Mouse (Mus musculus): ENCODE results near the gene Etv4. TPM values are rescaled to one million over a fixed set of nuclear protein-coding genes. Genes with fewer than 3 reads are reported as not detected.
A peak's percentile ranks its signal among the peaks of the same experiment; 100 is the strongest.

Gene Etv4
- polyA plus RNA-seq, 1 experiment from 2014 or later, result 18.9 TPM

DNA sequence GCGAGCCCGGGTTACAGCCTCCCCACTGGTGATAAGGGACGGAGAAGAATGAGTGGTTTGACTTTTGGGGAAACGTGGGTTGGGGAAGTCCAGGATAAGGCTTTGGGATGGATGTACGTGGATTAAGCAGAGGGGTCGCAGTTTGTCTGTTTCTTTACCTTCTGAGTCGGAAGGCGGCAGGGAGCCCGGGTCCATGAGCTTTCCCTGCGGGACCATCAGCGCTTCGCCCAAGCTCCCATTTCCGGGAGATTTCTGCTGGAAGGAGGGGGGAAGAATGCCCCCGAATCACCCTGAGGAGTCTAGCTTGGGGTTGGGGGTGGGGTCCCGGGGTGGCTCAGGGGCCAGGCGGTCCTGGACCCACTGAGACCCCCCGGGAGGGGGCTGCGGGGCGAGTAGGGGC lies 1.1 kb downstream of the Etv4 start:
- H3K9me3 ChIP-seq, result no peaks in the 10 kb centered on the region
- H3K4me1 ChIP-seq, result peaks cover 61% of the 10 kb centered on the region
- WGBS, result 1% methylated on average over 19 of the region's 19 CpGs
- H3K27me3 ChIP-seq (replicated peaks; ENCODE audit: low read depth, poor library complexity, severe bottlenecking), result peaks cover 94% of the 10 kb centered on the region
- no peaks in the 10 kb centered on the region for H3K36me3 ChIP-seq (replicated peaks)
- peak overlapping the region; percentile 92 for H3K27ac ChIP-seq (replicated peaks)
- no peak for DNase-seq (ENCODE audit: low spot score)
- peak overlapping the region; percentile 67 for H3K4me3 ChIP-seq

DNA sequence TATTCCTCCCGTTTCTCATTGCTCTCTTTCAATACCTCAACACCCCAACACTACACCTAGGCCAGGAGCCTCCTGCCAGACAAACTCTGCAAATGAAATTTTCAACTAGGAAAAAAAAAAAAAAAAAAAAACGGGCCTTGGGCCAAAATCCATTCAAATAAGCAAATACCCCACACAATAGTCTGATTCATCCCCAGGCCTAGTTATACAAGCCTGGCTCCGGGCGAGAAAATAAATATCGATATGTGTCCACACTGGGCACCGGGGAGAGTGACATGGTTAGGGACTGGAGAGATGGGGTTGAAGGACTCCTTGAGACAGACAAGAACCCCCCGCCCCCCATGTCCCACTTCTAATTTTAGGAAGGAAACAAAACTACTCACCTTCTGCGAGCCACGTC lies 1.6 kb downstream of the Etv4 start:
- peak overlapping the region; percentile 67 for H3K4me3 ChIP-seq
- H3K27me3 ChIP-seq (replicated peaks; ENCODE audit: low read depth, poor library complexity, severe bottlenecking), result peaks cover 91% of the 10 kb centered on the region
- H3K4me1 ChIP-seq, result peaks cover 63% of the 10 kb centered on the region
- WGBS, result 25% methylated on average over 9 of the region's 9 CpGs
- H3K36me3 ChIP-seq (replicated peaks), result no peaks in the 10 kb centered on the region
- no peaks in the 10 kb centered on the region for H3K9me3 ChIP-seq
- no peak for DNase-seq (ENCODE audit: low spot score)
- peak overlapping the region; percentile 92 for H3K27ac ChIP-seq (replicated peaks)

- H3K36me3 ChIP-seq (replicated peaks), result no peaks in the 10 kb centered on the region
- H3K9me3 ChIP-seq, result no peaks in the 10 kb centered on the region
- DNase-seq (ENCODE audit: low spot score), result no peak
- peak overlapping the region; percentile 67; the same call in 1 of the 2 replicates for H3K4me3 ChIP-seq
- peaks cover 66% of the 10 kb centered on the region for H3K4me1 ChIP-seq
- H3K27ac ChIP-seq (replicated peaks), result no peak overlapping the region
- peaks cover 91% of the 10 kb centered on the region for H3K27me3 ChIP-seq (replicated peaks; ENCODE audit: low read depth, poor library complexity, severe bottlenecking)
- 63% methylated on average over 1 of the region's 1 CpGs for WGBS
Measured at GRCm38 (mm10) chr11:101783135-101783534, 2.0 kb downstream of the Etv4 start.

DNA sequence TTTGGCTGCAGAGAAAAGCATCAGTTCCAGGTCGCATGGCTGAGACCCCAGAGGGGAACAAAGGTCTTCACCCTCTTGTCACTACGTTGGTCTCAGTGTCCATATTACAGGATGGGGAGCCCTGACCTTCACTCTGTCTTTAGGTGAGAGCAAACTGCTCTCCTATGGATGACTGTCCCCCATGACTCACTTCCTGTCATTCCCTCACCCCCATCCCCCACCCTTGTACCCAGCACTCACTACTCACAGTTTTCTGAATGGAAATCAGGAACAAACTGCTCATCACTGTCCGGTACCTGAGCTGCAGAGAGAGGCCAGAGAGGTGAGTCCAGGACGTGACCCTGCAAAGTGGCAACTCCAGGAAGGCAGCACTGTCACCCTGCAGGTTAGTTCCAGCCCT lies 8.3 kb downstream of the Etv4 start:
- Histone ChIP-seq H3K36me3 (replicated peaks) (peaks cover 22% of the 10 kb centered on the region), H3K9me3 (no peaks in the 10 kb centered on the region), H3K27me3 (replicated peaks; ENCODE audit: low read depth, poor library complexity, severe bottlenecking) (peaks cover 86% of the 10 kb centered on the region), H3K27ac (replicated peaks) (no peak overlapping the region), H3K4me1 (peaks cover 45% of the 10 kb centered on the region), H3K4me3 (no peak overlapping the region)
- no peak for DNase-seq (ENCODE audit: low spot score)
- 68% methylated on average over 4 of the region's 4 CpGs for WGBS

DNA sequence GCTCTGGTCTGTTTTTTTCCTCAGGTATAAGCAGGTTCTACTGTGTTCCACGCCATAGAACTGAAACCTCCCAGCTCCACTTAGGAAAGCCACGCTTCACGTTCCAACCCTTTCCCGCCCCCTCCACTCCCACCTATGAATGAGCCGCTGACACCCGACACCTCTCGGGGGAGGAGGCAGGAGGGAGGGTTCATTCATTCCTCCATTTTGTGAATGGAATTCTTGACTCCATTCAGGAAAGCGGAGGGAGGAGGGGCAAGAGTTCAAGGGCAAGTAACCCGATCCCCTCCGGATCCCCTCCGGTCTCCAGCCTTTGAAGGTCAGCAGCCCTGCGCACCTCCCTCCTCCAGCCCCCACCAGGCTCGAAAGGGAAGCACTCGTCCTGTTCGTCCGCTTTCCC lies 12.7 kb downstream of the Etv4 start:
- under 1% methylated on average over 16 of the region's 16 CpGs for WGBS
- Histone ChIP-seq H3K27me3 (replicated peaks; ENCODE audit: low read depth, poor library complexity, severe bottlenecking) (peaks cover 73% of the 10 kb centered on the region), H3K36me3 (replicated peaks) (peaks cover 63% of the 10 kb centered on the region), H3K9me3 (no peaks in the 10 kb centered on the region), H3K4me3 (peak overlapping the region; percentile 45), H3K4me1 (peaks cover 39% of the 10 kb centered on the region), H3K27ac (replicated peaks) (peak overlapping the region; percentile 82)
- peak; percentile 95 for DNase-seq (ENCODE audit: low spot score)

- no peak for DNase-seq (ENCODE audit: low spot score)
- Histone ChIP-seq H3K27me3 (replicated peaks; ENCODE audit: low read depth, poor library complexity, severe bottlenecking) (peaks cover 69% of the 10 kb centered on the region), H3K36me3 (replicated peaks) (peaks cover 67% of the 10 kb centered on the region), H3K9me3 (no peaks in the 10 kb centered on the region), H3K4me1 (peaks cover 43% of the 10 kb centered on the region), H3K27ac (replicated peaks) (peak overlapping the region; percentile 82), H3K4me3 (peak overlapping the region; percentile 45)
- WGBS, result 4% methylated on average over 5 of the region's 5 CpGs
Measured at GRCm38 (mm10) chr11:101772027-101772426, 13.1 kb downstream of the Etv4 start.

- Histone ChIP-seq H3K4me1 (peaks cover 45% of the 10 kb centered on the region), H3K36me3 (replicated peaks) (peaks cover 78% of the 10 kb centered on the region), H3K27me3 (replicated peaks; ENCODE audit: low read depth, poor library complexity, severe bottlenecking) (peaks cover 51% of the 10 kb centered on the region), H3K27ac (replicated peaks) (no peak overlapping the region), H3K4me3 (no peak overlapping the region), H3K9me3 (no peaks in the 10 kb centered on the region)
- 90% methylated on average over 12 of the region's 12 CpGs for WGBS
- no peak for DNase-seq (ENCODE audit: low spot score)
Measured at GRCm38 (mm10) chr11:101770266-101770665, 14.9 kb downstream of the Etv4 start.

GRCm38 (mm10) chr11:101768721-101769120 lies 16.4 kb downstream of the Etv4 start:
- peaks cover 36% of the 10 kb centered on the region for H3K27me3 ChIP-seq (replicated peaks; ENCODE audit: low read depth, poor library complexity, severe bottlenecking)
- 92% methylated on average over 6 of the region's 6 CpGs for WGBS
- peaks cover 81% of the 10 kb centered on the region for H3K36me3 ChIP-seq (replicated peaks)
- H3K27ac ChIP-seq (replicated peaks), result no peak overlapping the region
- H3K4me3 ChIP-seq, result no peak overlapping the region
- DNase-seq (ENCODE audit: low spot score), result no peak
- H3K4me1 ChIP-seq, result peaks cover 42% of the 10 kb centered on the region
- no peaks in the 10 kb centered on the region for H3K9me3 ChIP-seq

- no peaks in the 10 kb centered on the region for H3K9me3 ChIP-seq
- no peak for DNase-seq (ENCODE audit: low spot score)
- 74% methylated on average over 5 of the region's 5 CpGs for WGBS
- no peak overlapping the region for H3K4me3 ChIP-seq
- peaks cover 26% of the 10 kb centered on the region for H3K27me3 ChIP-seq (replicated peaks; ENCODE audit: low read depth, poor library complexity, severe bottlenecking)
- H3K36me3 ChIP-seq (replicated peaks), result peaks cover 88% of the 10 kb centered on the region
- H3K27ac ChIP-seq (replicated peaks), result no peak overlapping the region; the same call in 1 of the 2 replicates
- H3K4me1 ChIP-seq, result peaks cover 29% of the 10 kb centered on the region
Measured at GRCm38 (mm10) chr11:101767326-101767725, 17.8 kb downstream of the Etv4 start.

DNA sequence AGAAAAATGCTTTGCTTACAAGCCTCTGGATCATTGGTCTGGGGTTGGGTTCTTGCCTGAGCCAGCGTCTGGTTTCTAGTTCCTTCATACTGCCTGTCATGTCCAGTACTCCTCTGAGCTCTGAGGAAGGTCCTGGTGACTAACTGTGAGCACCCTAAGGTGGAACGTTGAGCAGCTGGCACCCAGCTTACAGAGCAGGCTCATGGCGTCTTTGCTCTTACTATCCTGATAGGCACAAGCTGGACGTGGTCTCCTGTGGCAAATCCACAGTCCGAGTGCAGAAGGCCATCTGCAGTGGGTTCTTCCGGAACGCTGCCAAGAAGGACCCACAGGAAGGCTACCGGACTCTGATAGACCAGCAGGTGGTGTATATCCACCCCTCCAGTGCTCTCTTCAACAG lies 20.6 kb downstream of the Etv4 start:
- no peak for DNase-seq (ENCODE audit: low spot score)
- peaks cover 13% of the 10 kb centered on the region; the same call in 1 of the 2 replicates for H3K4me1 ChIP-seq
- no peaks in the 10 kb centered on the region for H3K9me3 ChIP-seq
- no peak overlapping the region for H3K27ac ChIP-seq (replicated peaks)
- no peaks in the 10 kb centered on the region for H3K27me3 ChIP-seq (replicated peaks; ENCODE audit: low read depth, poor library complexity, severe bottlenecking)
- 94% methylated on average over 8 of the region's 8 CpGs for WGBS
- H3K4me3 ChIP-seq, result no peak overlapping the region
- peaks cover 97% of the 10 kb centered on the region for H3K36me3 ChIP-seq (replicated peaks)

- no peak for DNase-seq (ENCODE audit: low spot score)
- H3K27ac ChIP-seq (replicated peaks), result no peak overlapping the region
- no peak overlapping the region for H3K4me3 ChIP-seq
- no peaks in the 10 kb centered on the region for H3K9me3 ChIP-seq
- WGBS, result 64% methylated on average over 7 of the region's 7 CpGs
- peaks cover 13% of the 10 kb centered on the region; the same call in 1 of the 2 replicates for H3K4me1 ChIP-seq
- no peaks in the 10 kb centered on the region for H3K27me3 ChIP-seq (replicated peaks; ENCODE audit: low read depth, poor library complexity, severe bottlenecking)
- H3K36me3 ChIP-seq (replicated peaks), result peaks cover 97% of the 10 kb centered on the region
Measured at GRCm38 (mm10) chr11:101763723-101764122, 21.4 kb downstream of the Etv4 start.

DNA sequence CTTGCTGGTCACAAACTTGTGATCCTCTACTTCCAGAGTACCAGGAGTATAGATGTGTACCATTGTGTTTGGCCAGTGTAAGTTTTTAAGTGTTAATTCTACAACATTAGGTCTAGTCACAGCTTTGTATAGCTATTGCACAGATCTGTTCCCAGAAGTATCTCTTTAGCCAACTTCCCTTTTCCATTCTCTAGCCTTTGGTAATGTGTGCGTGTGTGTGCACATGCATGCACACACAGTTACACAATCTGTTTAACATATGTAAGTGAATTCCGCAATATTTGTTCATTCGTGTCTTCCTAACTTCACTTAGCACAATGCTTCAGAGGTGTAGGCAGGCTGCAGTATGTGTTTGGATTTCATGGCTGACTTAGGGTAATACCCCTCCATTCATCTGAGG lies 25.6 kb downstream of the Etv4 start:
- peaks cover 95% of the 10 kb centered on the region for H3K36me3 ChIP-seq (replicated peaks)
- no peak overlapping the region for H3K27ac ChIP-seq (replicated peaks)

DNA sequence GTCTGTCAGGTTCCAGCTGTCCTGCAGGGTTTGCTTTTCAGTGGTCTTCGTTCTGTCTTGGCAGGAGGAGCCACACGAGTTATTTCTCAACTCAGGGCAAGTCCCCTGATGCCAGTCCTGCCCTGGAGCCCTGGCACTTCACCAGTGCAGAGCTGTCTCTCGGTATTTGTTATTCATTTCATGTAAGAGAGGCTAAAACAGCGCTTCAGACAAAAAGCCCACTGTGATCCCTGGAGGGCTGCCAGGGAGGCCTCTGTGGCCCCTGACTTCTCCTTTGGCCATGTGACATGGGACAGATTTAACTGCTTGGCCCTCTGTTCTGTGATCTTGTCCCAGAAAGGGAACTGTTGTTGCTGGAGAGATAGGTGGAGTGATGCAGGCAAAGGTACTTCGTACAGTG lies 26.7 kb downstream of the Etv4 start:
- Histone ChIP-seq H3K4me3 (no peak overlapping the region), H3K27ac (replicated peaks) (no peak overlapping the region), H3K4me1 (no peaks in the 10 kb centered on the region), H3K36me3 (replicated peaks) (peaks cover 96% of the 10 kb centered on the region), H3K27me3 (replicated peaks; ENCODE audit: low read depth, poor library complexity, severe bottlenecking) (no peaks in the 10 kb centered on the region), H3K9me3 (no peaks in the 10 kb centered on the region)
- 84% methylated on average over 5 of the region's 5 CpGs for WGBS
- no peak for DNase-seq (ENCODE audit: low spot score)

More for the DNA sequence above, 25.6 kb downstream of the Etv4 start:
- 97% methylated on average over 3 of the region's 3 CpGs for WGBS
- no peak overlapping the region for H3K4me3 ChIP-seq
- no peaks in the 10 kb centered on the region for H3K4me1 ChIP-seq
- no peaks in the 10 kb centered on the region for H3K27me3 ChIP-seq (replicated peaks; ENCODE audit: low read depth, poor library complexity, severe bottlenecking)
- H3K9me3 ChIP-seq, result no peaks in the 10 kb centered on the region
- DNase-seq (ENCODE audit: low spot score), result no peak

- DNase-seq (ENCODE audit: low spot score), result no peak
- Histone ChIP-seq H3K4me3 (no peak overlapping the region), H3K9me3 (no peaks in the 10 kb centered on the region), H3K27ac (replicated peaks) (no peak overlapping the region), H3K4me1 (no peaks in the 10 kb centered on the region), H3K36me3 (replicated peaks) (peaks cover 98% of the 10 kb centered on the region), H3K27me3 (replicated peaks; ENCODE audit: low read depth, poor library complexity, severe bottlenecking) (no peaks in the 10 kb centered on the region)
- 93% methylated on average over 8 of the region's 8 CpGs for WGBS
Measured at GRCm38 (mm10) chr11:101757366-101757765, 27.8 kb downstream of the Etv4 start.

All from embryonic facial prominence, embryonic 10.5 days (tissue).